Mouse (Mus musculus) thymus, postnatal 0 days (tissue): ENCODE results near the gene Kcna10. TPM values are rescaled to one million over a fixed set of nuclear protein-coding genes. Genes with fewer than 3 reads are reported as not detected.

ENCODE experiments used
- DNase-seq: peaks from one replicate; pipeline ENCODE4 v3.0.0-alpha.2; 2015; ENCODE audit warnings: low spot score
- polyA plus RNA-seq: library from polyadenylated mRNA; unstranded; fragments of >200 nt; fragmentation: Nextera tagmentation; extraction: Ambion mirVana; gene quantifications from 2 replicates; pipeline ENCODE4 v1.2.1, GENCODE M21; 2015

Gene Kcna10
- polyA plus RNA-seq, 1 experiment from 2014 or later, result not detected

GRCm38 (mm10) chr3:107239607-107240006, 56.8 kb downstream of the Kcna10 start, which contains the start of gene Prok1:
Gene Prok1 (minus strand): TSS chr3:107239707.
- no peak for DNase-seq

DNA sequence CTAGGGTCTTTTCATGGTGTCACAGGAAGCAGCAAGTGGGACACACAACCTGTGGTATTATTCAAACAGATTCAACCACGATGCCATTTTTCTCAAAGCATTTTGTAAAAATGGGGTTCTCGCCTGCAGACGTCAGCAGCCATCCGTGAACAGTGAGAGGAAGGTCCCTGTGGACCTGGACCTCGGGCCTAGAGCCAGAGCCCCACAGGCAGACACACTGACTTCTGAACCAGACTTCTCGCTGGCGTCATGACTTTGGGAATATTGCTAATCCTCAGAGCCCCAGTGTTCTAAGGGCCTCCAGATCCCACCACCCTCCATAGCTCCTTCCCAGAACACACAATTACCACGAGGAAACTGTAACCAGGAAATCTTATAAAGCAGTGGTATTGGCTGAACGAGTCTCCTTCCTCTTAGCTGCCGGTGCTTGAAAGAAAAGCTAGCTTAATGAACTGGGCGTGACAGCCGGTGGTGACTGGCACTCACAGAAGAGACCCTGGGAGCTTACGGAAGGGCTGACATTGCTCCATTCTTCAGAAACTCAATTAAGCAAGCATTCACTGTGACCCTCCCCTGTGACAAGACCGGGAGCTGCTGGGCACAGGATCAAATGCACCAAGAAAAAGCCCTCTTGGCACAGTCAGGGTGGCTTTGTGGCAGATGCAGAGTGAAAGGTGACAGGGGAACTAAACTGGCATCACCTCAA, 58.7 kb downstream of the Kcna10 start:
- no peak for DNase-seq

Other genes starting within 250 kb of the Kcna10 start
- 29.2 and 35.2 TPM in 2 replicates for gene Kcna3, start 146.9 kb upstream of the Kcna10 start, polyA plus RNA-seq
- gene Kcna2, start 81.9 kb upstream of the Kcna10 start, polyA plus RNA-seq, result 0.18 and 0.29 TPM in 2 replicates
- 1.2 and 1.3 TPM in 2 replicates for gene Cym, start 38.7 kb downstream of the Kcna10 start, polyA plus RNA-seq
- 0.92 and 1.7 TPM in 2 replicates for gene A630076J17Rik, start 47.6 kb downstream of the Kcna10 start, polyA plus RNA-seq
- gene Prok1, start 56.7 kb downstream of the Kcna10 start, polyA plus RNA-seq, result 0.08 and 0.22 TPM in 2 replicates
- 250 and 260 TPM in 2 replicates for gene Lamtor5, start 95.8 kb downstream of the Kcna10 start, polyA plus RNA-seq
- gene Slc16a4, start 108.2 kb downstream of the Kcna10 start, polyA plus RNA-seq, result 0.51 and 0.92 TPM in 2 replicates
- gene Rbm15, start 150.6 kb downstream of the Kcna10 start, polyA plus RNA-seq, result 16.3 and 20.3 TPM in 2 replicates